Mouse (Mus musculus): ENCODE results near the gene Fgd5. TPM values are rescaled to one million over a fixed set of nuclear protein-coding genes. Genes with fewer than 3 reads are reported as not detected.

Gene Fgd5
- polyA plus RNA-seq, 2 experiments: 1.5 to 1.6 TPM

- Histone ChIP-seq H3K36me3 (replicated peaks; ENCODE audit: control insufficient read depth, insufficient read depth, low read depth) (no peaks in the 10 kb centered on the region), H3K27ac (no peak overlapping the region), H3K4me2 (ENCODE audit: low read depth) (no peak overlapping the region), H3K27me3 (ENCODE audit: control insufficient read depth, insufficient read depth, low read length) (no peaks in the 10 kb centered on the region), H3K4me1 (replicated peaks; ENCODE audit: control insufficient read depth in 2 of 2, insufficient read depth in 2 of 2, low read length in 1 of 2) (peaks cover 0 to 3% of the 10 kb centered on the region in 2 experiments; a peak in 1 of 4 replicates), H3K4me3 (ENCODE audit: insufficient read depth in 1 of 2, low read depth in 2 of 2, low read length in 2 of 2) (no peak overlapping the region), H3K9ac (replicated peaks) (no peak overlapping the region), H3K9me3 (ENCODE audit: control insufficient read depth, low read length) (no peaks in the 10 kb centered on the region)
- DNase-seq (ENCODE audit: low read depth in 3 of 3, low spot score in 3 of 3) (no peak), ATAC-seq (ENCODE audit: insufficient read depth) (no peak)
- no peak for TF ChIP-seq EP300 (IDR thresholded peaks at IDR 0.05; ENCODE audit: low read depth)
- TF ChIP-seq CTCF (IDR thresholded peaks at IDR 0.05; ENCODE audit: low read depth): no peak
- 42% methylated on average over 7 of the region's 7 CpGs for WGBS (ENCODE audit: insufficient replicate concordance)
Observed at GRCm38 (mm10) chr6:92014936-92015335, 36.3 kb downstream of the Fgd5 start.

DNA sequence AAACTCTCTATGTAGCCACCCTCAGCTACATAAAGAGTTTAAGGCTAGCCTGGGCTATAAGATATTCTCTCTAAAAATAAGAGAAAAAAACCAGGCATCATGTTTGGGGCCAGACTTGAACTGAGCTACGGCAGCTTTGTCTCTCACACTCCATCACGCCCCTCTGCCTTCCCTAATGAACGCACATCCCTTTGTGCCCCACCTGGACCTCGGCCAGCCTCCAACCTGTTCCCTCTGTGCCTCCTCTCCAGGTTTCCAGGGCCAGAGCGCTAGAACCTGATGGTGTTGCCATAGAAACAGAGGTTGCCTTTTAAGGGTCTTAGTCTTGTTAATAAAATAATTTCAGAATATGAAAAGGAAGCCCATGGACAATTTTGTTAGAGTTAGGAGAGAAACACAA is 37.2 kb downstream of the Fgd5 start:
- Histone ChIP-seq H3K36me3 (replicated peaks; ENCODE audit: control insufficient read depth, insufficient read depth, low read depth) (no peaks in the 10 kb centered on the region), H3K4me2 (ENCODE audit: low read depth) (no peak overlapping the region), H3K9ac (replicated peaks) (no peak overlapping the region), H3K4me3 (ENCODE audit: insufficient read depth in 1 of 2, low read depth in 2 of 2, low read length in 2 of 2) (no peak overlapping the region), H3K27ac (no peak overlapping the region), H3K9me3 (ENCODE audit: control insufficient read depth, low read length) (no peaks in the 10 kb centered on the region), H3K27me3 (ENCODE audit: control insufficient read depth, insufficient read depth, low read length) (no peaks in the 10 kb centered on the region), H3K4me1 (replicated peaks; ENCODE audit: control insufficient read depth in 2 of 2, insufficient read depth in 2 of 2, low read length in 1 of 2) (peaks cover 0 to 3% of the 10 kb centered on the region in 2 experiments; a peak in 1 of 4 replicates)
- no peak for ATAC-seq (ENCODE audit: insufficient read depth)
- TF ChIP-seq EP300 (IDR thresholded peaks at IDR 0.05; ENCODE audit: low read depth) (no peak), CTCF (IDR thresholded peaks at IDR 0.05; ENCODE audit: low read depth) (no peak)
- no peak for DNase-seq (ENCODE audit: low read depth in 3 of 3, low spot score in 3 of 3)
- 74% methylated on average over 5 of the region's 5 CpGs for whole genome bisulfite sequencing (ENCODE audit: insufficient replicate concordance)

DNA sequence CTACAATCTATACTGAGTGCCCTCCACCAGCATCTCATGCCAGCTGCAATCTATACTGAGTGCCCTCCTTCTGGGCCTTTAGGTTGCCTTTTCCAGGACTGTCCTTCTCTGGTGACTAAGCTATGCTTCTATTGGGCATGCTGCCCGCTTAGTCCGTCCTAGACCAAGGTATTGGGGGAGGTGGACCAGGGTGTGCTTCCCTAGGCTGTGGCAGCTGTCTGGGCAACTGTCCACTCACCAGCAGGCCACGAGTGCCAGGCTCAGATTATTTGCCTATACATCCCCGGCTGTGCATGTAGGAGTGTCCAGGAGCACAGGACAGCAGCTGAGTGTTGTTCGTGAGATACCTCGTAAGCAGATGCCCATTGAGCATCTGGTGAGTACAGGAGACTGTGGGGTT is 38.1 kb downstream of the Fgd5 start:
- ATAC-seq (ENCODE audit: insufficient read depth) (no peak), DNase-seq (ENCODE audit: low read depth in 3 of 3, low spot score in 3 of 3) (no peak)
- Histone ChIP-seq H3K9ac (replicated peaks) (no peak overlapping the region), H3K27ac (no peak overlapping the region), H3K4me2 (ENCODE audit: low read depth) (no peak overlapping the region), H3K9me3 (ENCODE audit: control insufficient read depth, low read length) (no peaks in the 10 kb centered on the region), H3K27me3 (ENCODE audit: control insufficient read depth, insufficient read depth, low read length) (no peaks in the 10 kb centered on the region), H3K4me3 (ENCODE audit: insufficient read depth in 1 of 2, low read depth in 2 of 2, low read length in 2 of 2) (no peak overlapping the region), H3K36me3 (replicated peaks; ENCODE audit: control insufficient read depth, insufficient read depth, low read depth) (no peaks in the 10 kb centered on the region), H3K4me1 (replicated peaks; ENCODE audit: control insufficient read depth in 2 of 2, insufficient read depth in 2 of 2, low read length in 1 of 2) (peaks cover 0 to 3% of the 10 kb centered on the region in 2 experiments; a peak in 1 of 4 replicates)
- TF ChIP-seq CTCF (IDR thresholded peaks at IDR 0.05; ENCODE audit: low read depth) (no peak), EP300 (IDR thresholded peaks at IDR 0.05; ENCODE audit: low read depth) (no peak)
- WGBS (ENCODE audit: insufficient replicate concordance): 64% methylated on average over 6 of the region's 6 CpGs

DNA sequence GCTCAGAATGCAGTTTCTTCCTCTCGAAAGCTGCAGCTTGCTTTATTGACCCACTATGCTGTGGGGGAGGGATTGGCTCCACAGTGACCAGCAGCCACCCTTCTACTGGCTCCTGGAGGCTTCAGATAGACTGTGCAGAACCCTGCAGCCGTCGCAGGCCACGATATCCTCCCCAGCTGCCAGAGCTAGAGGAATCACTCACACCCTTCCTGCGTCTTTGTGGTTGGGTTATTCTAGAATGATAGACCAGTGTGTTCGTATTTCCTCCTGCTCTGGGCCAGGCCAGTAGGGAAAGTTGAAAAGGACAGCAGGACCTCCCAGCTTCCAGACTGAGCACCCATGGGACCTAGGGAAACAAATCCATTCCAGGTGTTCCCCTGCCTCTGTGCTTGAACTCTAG is 39.7 kb downstream of the Fgd5 start:
- Histone ChIP-seq H3K4me3 (ENCODE audit: insufficient read depth in 1 of 2, low read depth in 2 of 2, low read length in 2 of 2) (no peak overlapping the region), H3K27ac (no peak overlapping the region), H3K27me3 (ENCODE audit: control insufficient read depth, insufficient read depth, low read length) (no peaks in the 10 kb centered on the region), H3K9me3 (ENCODE audit: control insufficient read depth, low read length) (no peaks in the 10 kb centered on the region), H3K4me1 (replicated peaks; ENCODE audit: control insufficient read depth in 2 of 2, insufficient read depth in 2 of 2, low read length in 1 of 2) (peaks cover 0 to 3% of the 10 kb centered on the region in 2 experiments; a peak in 1 of 4 replicates), H3K4me2 (ENCODE audit: low read depth) (no peak overlapping the region), H3K9ac (replicated peaks) (no peak overlapping the region), H3K36me3 (replicated peaks; ENCODE audit: control insufficient read depth, insufficient read depth, low read depth) (no peaks in the 10 kb centered on the region)
- DNase-seq (ENCODE audit: low read depth in 3 of 3, low spot score in 3 of 3) (no peak), ATAC-seq (ENCODE audit: insufficient read depth) (no peak)
- WGBS (ENCODE audit: insufficient replicate concordance): 11% methylated on average over 6 of the region's 6 CpGs
- TF ChIP-seq EP300 (IDR thresholded peaks at IDR 0.05; ENCODE audit: low read depth): no peak
- no peak for TF ChIP-seq CTCF (IDR thresholded peaks at IDR 0.05; ENCODE audit: low read depth)

- TF ChIP-seq CTCF (IDR thresholded peaks at IDR 0.05; ENCODE audit: low read depth) (no peak), EP300 (IDR thresholded peaks at IDR 0.05; ENCODE audit: low read depth) (no peak)
- no peak overlapping the region for H3K27ac ChIP-seq
- H3K4me2 ChIP-seq (ENCODE audit: low read depth): no peak overlapping the region
- no peaks in the 10 kb centered on the region for H3K36me3 ChIP-seq (replicated peaks; ENCODE audit: control insufficient read depth, insufficient read depth, low read depth)
- no peak overlapping the region for H3K4me3 ChIP-seq (ENCODE audit: insufficient read depth in 1 of 2, low read depth in 2 of 2, low read length in 2 of 2)
- WGBS (ENCODE audit: insufficient replicate concordance): 63% methylated on average over 9 of the region's 9 CpGs
- H3K27me3 ChIP-seq (ENCODE audit: control insufficient read depth, insufficient read depth, low read length): no peaks in the 10 kb centered on the region
- H3K9ac ChIP-seq (replicated peaks): no peak overlapping the region
- H3K4me1 ChIP-seq (replicated peaks; ENCODE audit: control insufficient read depth in 2 of 2, insufficient read depth in 2 of 2, low read length in 1 of 2): no peaks in the 10 kb centered on the region
- DNase-seq (ENCODE audit: low read depth in 3 of 3, low spot score in 3 of 3): no peak
- H3K9me3 ChIP-seq (ENCODE audit: control insufficient read depth, low read length): no peaks in the 10 kb centered on the region
- ATAC-seq (ENCODE audit: insufficient read depth): no peak
Observed at GRCm38 (mm10) chr6:92021061-92021460, 42.4 kb downstream of the Fgd5 start.

Data from liver, embryonic 14.5 days (tissue).